Comparison of ENCODE assay signal across 8 mouse cellular contexts in the genomic region with DNA sequence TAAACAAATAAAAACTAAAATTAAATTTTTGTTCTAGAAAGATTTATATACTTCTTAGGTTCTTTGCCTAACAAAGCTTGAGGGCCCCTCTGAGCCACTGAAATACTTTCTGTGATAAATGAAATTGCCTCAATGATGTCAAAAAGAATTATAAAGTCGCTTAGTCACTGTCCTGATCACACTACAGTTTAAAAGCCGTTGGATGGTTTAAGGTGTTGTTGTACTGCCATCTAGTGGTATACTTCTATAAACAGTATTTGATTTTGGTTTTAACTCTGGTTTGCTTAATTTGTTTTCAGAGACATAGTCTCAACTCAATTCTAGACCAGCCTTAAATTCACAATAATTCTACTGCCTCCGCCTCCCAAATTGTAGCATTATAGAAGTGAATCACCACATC.
DNase-seq lines count a peak whose midpoint lies in the region; ATAC-seq lines count a peak whose summit lies in the region.
"Had no signal": no experiment of that assay in that cellular context is flagged by ENCODE, and none has a peak within 500 bp of the region (broad histone marks: within the 10 kb centered on the region; RNA-seq: fewer than 3 reads in every experiment).

No protein-coding gene starts in this region.

- H3K4me3 ChIP-seq in limb, embryonic 11.5 days (ENCODE audit: low read depth, low read length): no peak overlapping the region
- H3K4me3 ChIP-seq in limb, embryonic 10.5 days: no peak overlapping the region
- no peak overlapping the region for H3K4me3 ChIP-seq in neural tube, embryonic 15.5 days (replicated peaks)
- H3K4me3 ChIP-seq: limb, embryonic 13.5 days had no signal

- no peak overlapping the region for H3K27ac ChIP-seq in limb, embryonic 11.5 days (replicated peaks; ENCODE audit: low read depth, low read length)
- H3K27ac ChIP-seq in limb, embryonic 10.5 days: no peak overlapping the region
- no peak overlapping the region for H3K27ac ChIP-seq in neural tube, embryonic 15.5 days (replicated peaks)
- H3K27ac ChIP-seq: limb, embryonic 13.5 days had no signal

- no peaks in the 10 kb centered on the region for H3K4me1 ChIP-seq in limb, embryonic 11.5 days (ENCODE audit: control insufficient read depth, insufficient read depth, low read length)
- no peaks in the 10 kb centered on the region for H3K4me1 ChIP-seq in limb, embryonic 10.5 days
- no peaks in the 10 kb centered on the region for H3K4me1 ChIP-seq in neural tube, embryonic 15.5 days
- H3K4me1 ChIP-seq: limb, embryonic 13.5 days had no signal

- 24% methylated on average over 3 of the region's 3 CpGs for WGBS in limb, embryonic 11.5 days
- 30% methylated on average over 3 of the region's 3 CpGs for WGBS in limb, embryonic 10.5 days
- WGBS in neural tube, embryonic 15.5 days: 28% methylated on average over 3 of the region's 3 CpGs

- H3K27me3 ChIP-seq in limb, embryonic 11.5 days (ENCODE audit: control insufficient read depth, insufficient read depth, low read length): no peaks in the 10 kb centered on the region
- H3K27me3 ChIP-seq in limb, embryonic 10.5 days (ENCODE audit: low read depth, poor library complexity, severe bottlenecking): no peaks in the 10 kb centered on the region
- H3K27me3 ChIP-seq in neural tube, embryonic 15.5 days (replicated peaks): no peaks in the 10 kb centered on the region
- H3K27me3 ChIP-seq: limb, embryonic 13.5 days had no signal

- peak; percentile 17 for DNase-seq in limb, embryonic 11.5 days (ENCODE audit: low spot score)
- DNase-seq in limb, embryonic 10.5 days (ENCODE audit: low spot score): no peak
- peak; percentile 43 for DNase-seq in MN1 (ENCODE audit: low spot score)
- peak; percentile 69 for DNase-seq in embryo, embryonic 10 days (ENCODE audit: low spot score)
- no peak for DNase-seq in frontal cortex, postnatal 14 days (ENCODE audit: low spot score in 2 of 2)
- DNase-seq in thymus, postnatal 4 days: no peak

- H3K9me3 ChIP-seq in limb, embryonic 11.5 days (ENCODE audit: control insufficient read depth, low read length): no peaks in the 10 kb centered on the region
- no peaks in the 10 kb centered on the region for H3K9me3 ChIP-seq in limb, embryonic 10.5 days (replicated peaks)
- H3K9me3 ChIP-seq in neural tube, embryonic 15.5 days (replicated peaks): no peaks in the 10 kb centered on the region
- H3K9me3 ChIP-seq: limb, embryonic 13.5 days had no signal

- no peak for ATAC-seq in limb, embryonic 11.5 days (ENCODE audit: insufficient number of reproducible peaks, low FRiP score, low TSS enrichment, low read depth)
- ATAC-seq in neural tube, embryonic 15.5 days (ENCODE audit: low FRiP score): peak; percentile 31; the same call in 1 of the 2 replicates

- no peak overlapping the region for H3K9ac ChIP-seq in limb, embryonic 11.5 days (ENCODE audit: low read length)
- no peak overlapping the region for H3K9ac ChIP-seq in neural tube, embryonic 15.5 days (replicated peaks)
- H3K9ac ChIP-seq: limb, embryonic 13.5 days had no signal

- no peak overlapping the region for H3K4me2 ChIP-seq in limb, embryonic 11.5 days (ENCODE audit: low read depth, severe bottlenecking)
- H3K4me2 ChIP-seq in neural tube, embryonic 15.5 days: no peak overlapping the region
- H3K4me2 ChIP-seq: limb, embryonic 13.5 days had no signal

- no peaks in the 10 kb centered on the region for H3K36me3 ChIP-seq in limb, embryonic 11.5 days (ENCODE audit: control insufficient read depth, insufficient read depth, low read length)
- H3K36me3 ChIP-seq in limb, embryonic 10.5 days: no peaks in the 10 kb centered on the region
- H3K36me3 ChIP-seq in neural tube, embryonic 15.5 days: no peaks in the 10 kb centered on the region
- H3K36me3 ChIP-seq: limb, embryonic 13.5 days had no signal

Comparison
In these comparisons a context has a peak if more than half of its experiments do, and no peak if none do; other contexts are left out.
1. DNase-seq: peak in limb, embryonic 11.5 days (single experiment), MN1 (single experiment) and embryo, embryonic 10 days (single experiment); none in limb, embryonic 10.5 days (single experiment), frontal cortex, postnatal 14 days (0 of 2) and thymus, postnatal 4 days (single experiment).